Mouse (Mus musculus) heart, embryonic 16.5 days (tissue): ENCODE measurements around the gene Slc26a10. TPM values are rescaled to one million over a fixed set of nuclear protein-coding genes. Genes with fewer than 3 reads are reported as not detected.

Experiments used
- ATAC-seq: fragments of 200-750 bp; cut with Nextera tagmentation; replicated peaks from 2 replicates; pipeline ENCODE4 v1.8.0; 2017; ENCODE audit warnings: moderate number of reproducible peaks; ENCODE audit not compliant: insufficient read depth, low FRiP score; ENCODE audit errors: extremely low read depth
- H3K27ac ChIP-seq: fragments of 300-500 bp; sonication (generic); 2 replicates; pipeline ENCODE4 v1.5.1; 2014; ENCODE audit warnings: mild to moderate bottlenecking, low read length, control low read depth, moderate library complexity
- H3K27me3 ChIP-seq: fragments of 300-500 bp; sonication (generic); 2 replicates; pipeline ENCODE4 v1.6.1; 2014; ENCODE audit warnings: low read length, mixed read lengths; ENCODE audit not compliant: control insufficient read depth, insufficient read depth
- H3K36me3 ChIP-seq: fragments of 300-500 bp; sonication (generic); 2 replicates; pipeline ENCODE4 v1.6.1; 2014; ENCODE audit not compliant: control insufficient read depth, insufficient read depth
- H3K4me1 ChIP-seq: fragments of 300-500 bp; sonication (generic); 2 replicates; pipeline ENCODE4 v1.6.1; 2014; ENCODE audit warnings: low read length, mixed read lengths; ENCODE audit not compliant: control insufficient read depth, insufficient read depth
- H3K4me2 ChIP-seq: fragments of 300-500 bp; sonication (generic); 2 replicates; pipeline ENCODE4 v1.6.1; 2014; ENCODE audit warnings: low read depth, mild to moderate bottlenecking, control low read depth, low read length
- H3K4me3 ChIP-seq: fragments of 300-500 bp; sonication (generic); 2 replicates; pipeline ENCODE4 v1.5.1; 2014; ENCODE audit warnings: mild to moderate bottlenecking, control low read depth, low read length
- H3K9ac ChIP-seq: fragments of 300-500 bp; sonication (generic); 2 replicates; pipeline ENCODE4 v1.6.1; 2014; ENCODE audit warnings: low read length, control low read depth
- H3K9me3 ChIP-seq: fragments of 300-500 bp; sonication (generic); replicated peaks from 2 replicates; pipeline ENCODE4 v1.6.1; 2016; ENCODE audit warnings: low read length; ENCODE audit not compliant: control insufficient read depth
- WGBS: fragments of 180-500 bp; shearing (Covaris S2); extraction: QIAGEN DNeasy Blood & Tissue Kit; methylation state at CpG from one replicate; pipeline ENCODE4 v1.1.7; 2014; 5-methylcytosine and 5-hydroxymethylcytosine counted together
- polyA plus RNA-seq: library from polyadenylated mRNA; unstranded; fragments of >200 nt; fragmentation: Nextera tagmentation; extraction: Ambion mirVana; gene quantifications from 2 replicates; pipeline ENCODE4 v1.2.1, GENCODE M21; 2015

The Slc26a10 gene
- polyA plus RNA-seq, 1 experiment from 2014 or later, result 16.2 TPM

- Histone ChIP-seq H3K9ac (peak overlapping the region; percentile 48; the same call in 1 of the 2 replicates), H3K9me3 (no peaks in the 10 kb centered on the region), H3K36me3 (no peaks in the 10 kb centered on the region), H3K4me3 (peak overlapping the region; percentile 41), H3K4me2 (peak overlapping the region; percentile 60), H3K27me3 (peaks cover 78% of the 10 kb centered on the region), H3K4me1 (peaks cover 19% of the 10 kb centered on the region), H3K27ac (no peak overlapping the region)
- no peak for ATAC-seq
- 20% methylated on average over 3 of the region's 3 CpGs for WGBS
These were observed 226 bp upstream of the Slc26a10 start for GRCm38 (mm10) chr10:127180695-127181047.

- no peaks in the 10 kb centered on the region for H3K9me3 ChIP-seq
- peaks cover 76% of the 10 kb centered on the region for H3K27me3 ChIP-seq
- peak overlapping the region; percentile 31 for H3K9ac ChIP-seq
- H3K27ac ChIP-seq, result no peak overlapping the region
- no peak for ATAC-seq
- peak overlapping the region; percentile 62 for H3K4me2 ChIP-seq
- H3K4me3 ChIP-seq, result peak overlapping the region; percentile 43
- H3K4me1 ChIP-seq, result peaks cover 19% of the 10 kb centered on the region
- no peaks in the 10 kb centered on the region for H3K36me3 ChIP-seq
- 4% methylated on average over 41 of the region's 41 CpGs for WGBS
These were observed 2.0 kb downstream of the Slc26a10 start for GRCm38 (mm10) chr10:127178286-127179027.

- Histone ChIP-seq H3K27ac (no peak overlapping the region), H3K9ac (peak overlapping the region; percentile 31), H3K36me3 (no peaks in the 10 kb centered on the region), H3K4me1 (peaks cover 19% of the 10 kb centered on the region), H3K4me2 (peak overlapping the region; percentile 62), H3K9me3 (no peaks in the 10 kb centered on the region), H3K27me3 (peaks cover 72% of the 10 kb centered on the region), H3K4me3 (peak overlapping the region; percentile 43)
- 1% methylated on average over 23 of the region's 23 CpGs for WGBS
- ATAC-seq, result peak; percentile 50; the same call in 1 of the 2 replicates
These were observed 2.7 kb downstream of the Slc26a10 start for GRCm38 (mm10) chr10:127177719-127178118.

GRCm38 (mm10) chr10:127177235-127177634, 3.2 kb downstream of the Slc26a10 start:
- Histone ChIP-seq H3K4me3 (no peak overlapping the region), H3K4me1 (peaks cover 19% of the 10 kb centered on the region), H3K27ac (no peak overlapping the region), H3K9me3 (no peaks in the 10 kb centered on the region), H3K27me3 (peaks cover 68% of the 10 kb centered on the region), H3K9ac (no peak overlapping the region), H3K36me3 (no peaks in the 10 kb centered on the region), H3K4me2 (peak overlapping the region; percentile 17; the same call in 1 of the 2 replicates)
- ATAC-seq, result no peak
- 18% methylated on average over 9 of the region's 9 CpGs for WGBS

GRCm38 (mm10) chr10:127176756-127177155, 3.7 kb downstream of the Slc26a10 start:
- H3K4me2 ChIP-seq, result peak overlapping the region; percentile 6
- no peak overlapping the region for H3K9ac ChIP-seq
- WGBS, result 6% methylated on average over 7 of the region's 7 CpGs
- H3K4me1 ChIP-seq, result peaks cover 19% of the 10 kb centered on the region
- ATAC-seq, result no peak
- no peaks in the 10 kb centered on the region for H3K9me3 ChIP-seq
- H3K36me3 ChIP-seq, result no peaks in the 10 kb centered on the region
- peaks cover 68% of the 10 kb centered on the region for H3K27me3 ChIP-seq
- H3K27ac ChIP-seq, result no peak overlapping the region
- H3K4me3 ChIP-seq, result no peak overlapping the region

- Histone ChIP-seq H3K36me3 (no peaks in the 10 kb centered on the region), H3K27ac (no peak overlapping the region), H3K9me3 (no peaks in the 10 kb centered on the region), H3K27me3 (peaks cover 71% of the 10 kb centered on the region), H3K9ac (no peak overlapping the region), H3K4me2 (no peak overlapping the region), H3K4me1 (peaks cover 19% of the 10 kb centered on the region), H3K4me3 (no peak overlapping the region)
- WGBS, result 41% methylated on average over 3 of the region's 3 CpGs
- ATAC-seq, result no peak
These were observed 4.2 kb downstream of the Slc26a10 start for GRCm38 (mm10) chr10:127176228-127176627.

GRCm38 (mm10) chr10:127174170-127174569, 6.3 kb downstream of the Slc26a10 start:
- Histone ChIP-seq H3K27ac (no peak overlapping the region), H3K4me3 (no peak overlapping the region), H3K4me2 (no peak overlapping the region), H3K9me3 (no peaks in the 10 kb centered on the region), H3K9ac (no peak overlapping the region), H3K27me3 (peaks cover 73% of the 10 kb centered on the region), H3K36me3 (no peaks in the 10 kb centered on the region), H3K4me1 (peaks cover 18% of the 10 kb centered on the region)
- ATAC-seq, result no peak
- WGBS, result 83% methylated on average over 7 of the region's 7 CpGs

GRCm38 (mm10) chr10:127173148-127174065, 7.0 kb downstream of the Slc26a10 start:
- H3K4me1 ChIP-seq, result peaks cover 14% of the 10 kb centered on the region
- no peak overlapping the region for H3K9ac ChIP-seq
- WGBS, result 75% methylated on average over 16 of the region's 16 CpGs
- no peaks in the 10 kb centered on the region for H3K36me3 ChIP-seq
- peaks cover 68% of the 10 kb centered on the region for H3K27me3 ChIP-seq
- H3K9me3 ChIP-seq, result no peaks in the 10 kb centered on the region
- H3K27ac ChIP-seq, result no peak overlapping the region
- H3K4me3 ChIP-seq, result no peak overlapping the region
- ATAC-seq, result no peak
- H3K4me2 ChIP-seq, result no peak overlapping the region
